Mouse (Mus musculus): ENCODE measurements at regions not wholly inside any gene's neighbourhood (a gene's known extent, or its start where the extent isn't known, plus 50 kb on each side); places are given as distances from the start of the nearest gene placed in this dataset.
"Not testable (repeated sequence)": the region's sequence is repeated elsewhere in the genome, so short reads cannot be mapped to it uniquely, and the experiment has no call there.

- H3K27ac ChIP-seq (replicated peaks; ENCODE audit: low read depth, low read length), result no peak overlapping the region
- ATAC-seq (ENCODE audit: low read depth) (no peak), DNase-seq (ENCODE audit: low spot score) (no peak)
- H3K4me2 ChIP-seq (ENCODE audit: low read depth, low read length), result no peak overlapping the region
- H3K4me3 ChIP-seq (ENCODE audit: low read depth, low read length), result no peak overlapping the region
- H3K9ac ChIP-seq (ENCODE audit: low read depth, low read length), result no peak overlapping the region
- H3K4me1 ChIP-seq (ENCODE audit: control insufficient read depth, insufficient read depth, low read length), result no peaks in the 10 kb centered on the region
- WGBS, result 77% methylated on average over 6 of the region's 6 CpGs
- no peaks in the 10 kb centered on the region for H3K27me3 ChIP-seq (replicated peaks; ENCODE audit: control insufficient read depth, insufficient read depth, low read length)
- H3K36me3 ChIP-seq (ENCODE audit: control insufficient read depth, insufficient read depth, low read length), result no peaks in the 10 kb centered on the region
- H3K9me3 ChIP-seq (ENCODE audit: control insufficient read depth, low read length), result no peaks in the 10 kb centered on the region
Measured at GRCm38 (mm10) chr17:6853641-6854040, 71.1 kb upstream of the Ezr start.

- Histone ChIP-seq H3K36me3 (ENCODE audit: control insufficient read depth, insufficient read depth, low read length) (no peaks in the 10 kb centered on the region), H3K4me2 (ENCODE audit: low read depth, low read length) (no peak overlapping the region), H3K9me3 (ENCODE audit: control insufficient read depth, low read length) (no peaks in the 10 kb centered on the region), H3K27ac (replicated peaks; ENCODE audit: low read depth, low read length) (no peak overlapping the region), H3K4me3 (ENCODE audit: low read depth, low read length) (no peak overlapping the region), H3K4me1 (ENCODE audit: control insufficient read depth, insufficient read depth, low read length) (no peaks in the 10 kb centered on the region), H3K9ac (ENCODE audit: low read depth, low read length) (no peak overlapping the region), H3K27me3 (replicated peaks; ENCODE audit: control insufficient read depth, insufficient read depth, low read length) (no peaks in the 10 kb centered on the region)
- ATAC-seq (ENCODE audit: low read depth), result no peak
- no peak for DNase-seq (ENCODE audit: low spot score)
- WGBS, result 49% methylated on average over 11 of the region's 11 CpGs
Measured at GRCm38 (mm10) chr17:6852177-6852947, 69.8 kb upstream of the Ezr start.

- H3K36me3 ChIP-seq (ENCODE audit: control insufficient read depth, insufficient read depth, low read length), result no peaks in the 10 kb centered on the region
- H3K27ac ChIP-seq (replicated peaks; ENCODE audit: low read depth, low read length), result no peak overlapping the region
- ATAC-seq (ENCODE audit: low read depth) (no peak), DNase-seq (ENCODE audit: low spot score) (no peak)
- H3K4me2 ChIP-seq (ENCODE audit: low read depth, low read length), result no peak overlapping the region
- no peaks in the 10 kb centered on the region for H3K27me3 ChIP-seq (replicated peaks; ENCODE audit: control insufficient read depth, insufficient read depth, low read length)
- H3K4me3 ChIP-seq (ENCODE audit: low read depth, low read length), result no peak overlapping the region
- no peak overlapping the region for H3K9ac ChIP-seq (ENCODE audit: low read depth, low read length)
- no peaks in the 10 kb centered on the region for H3K9me3 ChIP-seq (ENCODE audit: control insufficient read depth, low read length)
- no peaks in the 10 kb centered on the region for H3K4me1 ChIP-seq (ENCODE audit: control insufficient read depth, insufficient read depth, low read length)
Measured at GRCm38 (mm10) chr17:6850513-6850912, 67.9 kb upstream of the Ezr start.

- WGBS, result 86% methylated on average over 19 of the region's 19 CpGs
- DNase-seq (ENCODE audit: low spot score); H3K4me3 ChIP-seq (ENCODE audit: low read depth, low read length): not testable (repeated sequence)
Measured at GRCm38 (mm10) chr17:6841781-6842465, 59.3 kb upstream of the Ezr start.

GRCm38 (mm10) chr17:6835333-6835916 lies 52.8 kb upstream of the Ezr start:
- no peak overlapping the region for H3K4me2 ChIP-seq (ENCODE audit: low read depth, low read length)
- no peaks in the 10 kb centered on the region for H3K4me1 ChIP-seq (ENCODE audit: control insufficient read depth, insufficient read depth, low read length)
- no peaks in the 10 kb centered on the region for H3K36me3 ChIP-seq (ENCODE audit: control insufficient read depth, insufficient read depth, low read length)
- WGBS, result 59% methylated on average over 7 of the region's 7 CpGs
- H3K9me3 ChIP-seq (ENCODE audit: control insufficient read depth, low read length), result no peaks in the 10 kb centered on the region
- no peak overlapping the region for H3K4me3 ChIP-seq (ENCODE audit: low read depth, low read length)
- DNase-seq (ENCODE audit: low spot score) (no peak), ATAC-seq (ENCODE audit: low read depth) (peak; percentile 53; the same call in 1 of the 2 replicates)
- no peaks in the 10 kb centered on the region for H3K27me3 ChIP-seq (replicated peaks; ENCODE audit: control insufficient read depth, insufficient read depth, low read length)
- no peak overlapping the region for H3K27ac ChIP-seq (replicated peaks; ENCODE audit: low read depth, low read length)
- H3K9ac ChIP-seq (ENCODE audit: low read depth, low read length), result no peak overlapping the region

More at GRCm38 (mm10) chr17:6841781-6842465, 59.3 kb upstream of the Ezr start:
- H3K27me3 ChIP-seq (replicated peaks; ENCODE audit: control insufficient read depth, insufficient read depth, low read length); H3K4me2 ChIP-seq (ENCODE audit: low read depth, low read length); H3K27ac ChIP-seq (replicated peaks; ENCODE audit: low read depth, low read length); ATAC-seq (ENCODE audit: low read depth); H3K4me1 ChIP-seq (ENCODE audit: control insufficient read depth, insufficient read depth, low read length); H3K9me3 ChIP-seq (ENCODE audit: control insufficient read depth, low read length); H3K9ac ChIP-seq (ENCODE audit: low read depth, low read length); H3K36me3 ChIP-seq (ENCODE audit: control insufficient read depth, insufficient read depth, low read length): not testable (repeated sequence)
